Mouse (Mus musculus): ENCODE measurements around the gene Slc16a9.

DNA sequence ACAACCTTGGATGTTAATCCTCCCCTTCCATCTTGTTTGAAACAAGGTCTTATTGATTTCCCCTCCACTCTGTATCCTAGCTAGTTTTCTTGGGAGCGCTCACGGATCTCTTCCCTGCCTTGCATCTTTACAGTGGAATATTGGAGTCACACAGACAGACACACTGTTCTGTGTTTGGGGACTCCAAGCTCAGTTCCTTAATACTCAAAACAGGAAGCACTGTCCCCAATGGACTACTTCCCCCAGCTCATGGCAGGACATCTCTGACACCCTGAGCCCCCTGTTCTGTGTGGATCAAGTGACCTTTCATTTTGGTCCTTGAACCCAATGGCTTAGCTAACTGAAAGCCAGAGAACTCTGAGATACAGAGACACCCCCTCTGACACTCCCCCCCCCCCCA, 47.3 kb upstream of the Slc16a9 start:
- TF ChIP-seq CTCF (IDR thresholded peaks at IDR 0.05; ENCODE audit: low read depth): no peak
- TF ChIP-seq EP300 (IDR thresholded peaks at IDR 0.05; ENCODE audit: low read depth): no peak

Measured in liver, postnatal 0 days (tissue).